Mouse (Mus musculus): ENCODE results near the gene Hba-a2. TPM values are rescaled to one million over a fixed set of nuclear protein-coding genes. Genes with fewer than 3 reads are reported as not detected.
A peak's percentile ranks its signal among the peaks of the same experiment; 100 is the strongest.
"Not testable (repeated sequence)": the region's sequence is repeated elsewhere in the genome, so short reads cannot be mapped to it uniquely, and the experiment has no call there.

The Hba-a2 gene
- total RNA-seq, 2 experiments from 2014 or later: 80,494 to 123,026 TPM

DNA sequence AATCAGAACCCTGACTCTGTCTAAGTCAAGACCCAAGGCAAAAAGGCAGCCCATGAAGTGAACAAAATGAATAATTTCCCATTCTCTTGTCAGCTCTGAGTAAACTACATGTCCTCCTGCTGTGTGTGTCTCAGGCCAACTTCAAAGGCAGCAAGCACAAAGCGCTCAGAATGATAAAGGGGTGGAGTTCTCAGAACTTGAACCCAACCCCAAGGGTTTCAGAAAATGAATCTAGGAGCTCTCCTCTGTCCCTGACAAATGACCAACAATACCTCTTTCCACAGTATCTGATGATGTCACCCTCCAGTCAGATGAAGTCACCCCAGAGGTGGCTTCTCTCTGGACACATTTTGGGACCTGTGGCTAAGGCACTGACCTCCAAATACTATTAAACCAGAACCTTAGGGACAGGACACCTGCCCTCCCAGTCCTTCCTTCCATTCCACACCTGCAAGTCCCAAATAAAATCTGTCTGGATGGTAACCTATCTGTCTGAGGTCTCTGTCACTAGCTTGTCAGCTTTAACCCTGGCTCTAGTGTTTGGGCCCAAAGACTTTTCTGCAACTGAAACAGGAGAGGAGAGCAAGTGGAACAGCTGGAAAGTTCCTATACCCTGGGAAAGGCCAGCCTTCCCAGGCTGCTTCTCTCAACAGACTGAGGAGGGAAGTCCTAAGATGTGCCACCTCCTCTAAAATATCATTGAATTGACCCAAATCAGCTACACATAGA, 14.7 kb upstream of the Hba-a2 start:
- ATAC-seq (replicated peaks; ENCODE audit: low FRiP score, poor library complexity, severe bottlenecking): no peak

DNA sequence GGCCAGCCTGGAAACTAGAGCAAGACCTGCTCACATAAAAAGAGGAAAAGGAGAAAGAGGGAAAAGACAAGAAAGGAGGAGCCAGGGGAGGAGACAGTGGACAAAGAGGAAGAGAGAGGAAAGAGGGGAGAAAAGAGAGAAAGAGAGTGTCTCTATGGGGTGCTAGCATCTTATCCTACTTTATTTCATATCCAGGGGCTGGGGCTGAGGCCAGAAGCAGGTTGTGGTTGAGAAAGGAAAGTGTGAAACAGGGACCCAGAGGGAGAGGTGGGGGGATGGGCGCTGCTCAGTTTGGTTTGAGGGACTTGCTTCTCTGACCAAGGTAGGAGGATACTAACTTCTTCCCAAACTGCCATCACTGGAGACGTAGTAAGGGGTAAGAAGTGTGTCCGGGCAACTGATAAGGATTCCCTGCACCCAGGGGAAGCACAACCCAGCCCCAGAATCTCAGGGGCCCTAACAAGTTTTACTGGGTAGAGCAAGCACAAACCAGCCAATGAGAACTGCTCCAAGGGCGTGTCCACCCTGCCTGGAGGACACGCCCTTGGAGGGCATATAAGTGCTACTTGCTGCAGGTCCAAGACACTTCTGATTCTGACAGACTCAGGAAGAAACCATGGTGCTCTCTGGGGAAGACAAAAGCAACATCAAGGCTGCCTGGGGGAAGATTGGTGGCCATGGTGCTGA, 13.1 kb upstream of the Hba-a2 start, which contains the start of gene Hba-a1:
Hba-a1 (plus strand) TSS at position 421 of the 687 bp plus-strand sequence.
- peak; percentile 55 for ATAC-seq (replicated peaks; ENCODE audit: low FRiP score, poor library complexity, severe bottlenecking)

DNA sequence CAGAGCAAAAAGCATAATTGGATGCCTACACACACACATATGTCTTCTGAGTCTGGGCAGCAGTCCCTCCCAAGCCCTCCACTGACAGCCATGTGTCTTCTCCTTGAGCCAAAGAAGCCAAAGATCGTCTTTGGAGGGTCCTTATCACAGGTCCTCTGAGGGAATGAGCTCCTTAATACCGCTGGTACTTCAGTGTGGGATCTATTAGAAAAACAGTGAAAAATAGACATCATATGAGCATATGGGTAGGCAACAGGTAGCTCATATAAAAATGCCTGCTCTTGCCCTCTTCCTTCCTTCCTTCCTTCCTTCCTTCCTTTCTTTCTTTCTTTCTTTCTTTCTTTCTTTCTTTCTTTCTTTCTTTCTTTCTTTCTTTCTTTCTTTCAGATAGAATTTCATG, 11.7 kb upstream of the Hba-a2 start:
- peak; percentile 20 for ATAC-seq (replicated peaks; ENCODE audit: low FRiP score, poor library complexity, severe bottlenecking)

DNA sequence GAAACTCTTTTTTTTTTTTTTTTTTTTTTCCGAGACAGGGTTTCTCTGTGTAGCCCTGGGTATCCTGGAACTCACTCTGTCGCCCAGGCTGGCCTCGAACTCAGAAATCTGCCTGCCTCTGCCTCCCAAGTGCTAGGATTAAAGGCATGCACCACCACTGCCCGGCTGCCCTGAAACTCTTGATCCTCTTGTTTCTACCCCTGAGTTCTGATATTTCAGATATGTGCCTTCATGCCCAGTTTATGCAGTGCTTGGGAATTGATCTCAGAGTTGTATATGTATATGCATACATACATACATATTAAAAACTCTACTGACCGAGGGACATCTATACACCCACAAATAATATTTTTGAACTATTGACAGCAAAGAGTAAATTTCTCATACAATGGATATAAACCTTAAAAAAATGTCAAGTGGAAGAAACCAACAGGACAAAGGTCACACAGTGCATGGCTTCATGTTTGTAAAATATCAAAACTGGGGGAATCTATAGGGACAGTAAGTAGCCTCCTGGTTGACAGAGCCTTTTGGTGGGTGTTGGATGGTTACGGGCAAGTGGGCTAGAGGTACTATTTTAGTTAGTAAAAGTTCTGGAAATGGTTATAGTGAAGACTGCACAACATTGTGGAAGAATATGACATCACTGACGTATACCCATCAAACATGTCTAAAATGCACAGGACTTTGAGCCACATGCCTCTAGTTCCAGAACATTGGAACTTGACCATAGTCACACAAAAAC, 11.1 kb upstream of the Hba-a2 start:
- ATAC-seq (replicated peaks; ENCODE audit: low FRiP score, poor library complexity, severe bottlenecking): peak; percentile 31

DNA sequence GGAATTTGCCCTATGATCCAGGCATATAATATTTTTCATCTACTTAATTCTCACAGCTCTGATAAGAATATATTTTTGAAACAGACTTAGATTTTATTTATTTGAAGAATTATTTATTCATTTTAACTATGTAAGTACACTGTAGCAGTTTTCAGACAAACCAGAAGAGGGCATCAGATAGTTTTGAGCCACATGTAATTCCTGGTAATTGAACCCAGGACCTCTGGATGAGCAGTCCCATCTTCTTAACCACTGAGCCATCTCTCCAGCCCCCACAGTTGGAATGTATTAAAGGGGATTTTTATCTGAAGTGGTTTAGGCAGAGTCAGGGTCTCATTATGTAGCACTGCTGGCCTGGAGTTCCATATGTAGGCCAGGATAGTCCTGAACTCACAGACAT, 10.4 kb upstream of the Hba-a2 start:
- not testable (repeated sequence) for ATAC-seq (replicated peaks; ENCODE audit: low FRiP score, poor library complexity, severe bottlenecking)

DNA sequence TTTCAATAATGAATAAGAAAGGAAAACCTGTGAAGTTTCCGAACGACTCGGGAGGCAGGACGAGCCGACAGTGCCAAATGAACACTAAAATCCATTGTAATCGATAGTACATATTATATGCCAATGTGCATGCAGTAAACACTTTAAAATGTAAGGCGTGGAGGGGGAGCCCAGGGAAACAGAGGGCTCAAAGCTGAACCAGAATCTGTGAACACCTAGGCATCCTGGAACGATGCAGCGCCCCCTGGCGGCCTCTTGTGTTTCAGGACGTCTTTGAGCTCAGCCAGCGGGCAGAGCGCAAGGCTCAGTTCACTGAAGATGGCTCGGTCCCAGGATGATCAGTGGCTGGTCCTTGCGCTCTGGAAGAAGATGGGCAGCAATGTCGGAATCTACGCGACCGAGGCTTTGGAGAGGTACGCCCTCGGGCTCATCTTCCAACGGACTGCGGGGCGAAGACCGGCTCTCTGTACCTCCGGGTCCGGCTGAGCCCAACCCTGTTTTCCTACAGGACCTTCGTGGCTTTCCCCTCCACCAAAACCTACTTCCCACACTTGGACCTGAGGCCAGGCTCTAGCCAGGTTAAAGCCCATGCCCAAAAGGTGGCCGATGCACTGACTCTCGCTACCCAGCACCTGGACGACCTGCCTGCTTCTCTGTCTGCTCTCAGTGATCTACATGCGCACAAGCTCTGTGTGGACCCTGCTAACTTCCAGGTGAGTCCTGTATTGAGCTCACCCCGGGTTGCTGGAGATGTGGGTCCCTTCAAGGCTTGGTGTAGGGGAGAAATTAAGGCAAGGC, 9.4 kb upstream of the Hba-a2 start, which contains the start of gene Hbq1b:
Hbq1b (plus strand) TSS at position 271 of the 798 bp plus-strand sequence.
- ATAC-seq (replicated peaks; ENCODE audit: low FRiP score, poor library complexity, severe bottlenecking): peak; percentile 23

DNA sequence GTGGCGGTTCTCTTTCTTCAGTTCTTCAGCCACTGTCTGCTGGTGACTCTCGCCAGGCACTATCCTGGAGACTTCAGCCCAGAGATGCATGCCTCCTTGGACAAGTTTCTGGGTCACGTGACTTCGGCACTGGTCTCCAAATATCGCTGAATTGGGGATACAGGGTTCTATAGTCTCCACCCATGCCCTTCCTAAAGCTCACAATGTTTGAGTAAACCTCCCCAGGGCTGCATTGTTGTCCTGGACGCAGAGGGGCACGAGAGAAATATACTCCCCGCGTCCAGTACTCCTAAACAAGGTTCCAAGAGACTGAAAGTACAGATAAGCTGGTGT, 8.8 kb upstream of the Hba-a2 start:
- ATAC-seq (replicated peaks; ENCODE audit: low FRiP score, poor library complexity, severe bottlenecking): no peak

DNA sequence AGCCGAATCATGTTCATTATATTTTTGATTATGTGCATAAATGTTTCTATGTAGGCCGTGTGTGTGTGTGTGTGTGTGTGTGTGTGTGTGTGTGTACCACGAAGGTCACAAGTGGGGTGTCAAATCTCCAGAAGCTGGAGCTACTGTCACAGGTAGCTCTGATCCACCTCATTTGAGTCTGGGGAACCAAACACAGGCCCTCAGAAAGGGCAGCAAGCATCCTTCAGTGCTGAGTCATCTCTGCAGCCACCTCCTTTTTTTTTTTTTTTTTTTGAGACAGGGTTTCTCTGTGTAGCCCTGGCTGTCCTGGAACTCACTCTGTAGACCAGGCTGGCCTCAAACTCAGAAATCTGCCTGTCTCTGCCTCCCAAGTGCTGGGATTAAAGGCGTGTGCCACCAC, 3.5 kb upstream of the Hba-a2 start:
- not testable (repeated sequence) for ATAC-seq (replicated peaks; ENCODE audit: low FRiP score, poor library complexity, severe bottlenecking)

DNA sequence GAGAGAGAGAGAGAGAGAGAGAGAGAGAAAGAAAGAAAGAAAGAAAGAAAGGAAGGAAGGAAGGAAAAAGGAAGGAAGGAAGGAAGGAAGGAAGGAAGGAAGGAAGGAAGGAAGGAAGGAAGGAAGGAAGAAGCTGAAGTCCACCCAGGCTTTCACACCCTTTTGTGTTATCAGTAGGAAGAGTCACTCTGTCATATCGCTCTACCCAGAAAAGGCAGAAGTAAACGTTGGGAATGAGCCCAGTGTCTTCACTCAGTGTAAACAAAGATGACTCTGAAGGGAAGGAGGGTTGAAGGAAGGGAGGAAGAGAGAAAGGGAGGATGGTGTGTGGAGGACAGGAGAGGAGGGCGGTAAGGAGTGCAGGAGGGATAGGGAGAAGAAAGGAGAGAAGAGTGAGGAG, 2.8 kb upstream of the Hba-a2 start:
- ATAC-seq (replicated peaks; ENCODE audit: low FRiP score, poor library complexity, severe bottlenecking): peak; percentile 33

DNA sequence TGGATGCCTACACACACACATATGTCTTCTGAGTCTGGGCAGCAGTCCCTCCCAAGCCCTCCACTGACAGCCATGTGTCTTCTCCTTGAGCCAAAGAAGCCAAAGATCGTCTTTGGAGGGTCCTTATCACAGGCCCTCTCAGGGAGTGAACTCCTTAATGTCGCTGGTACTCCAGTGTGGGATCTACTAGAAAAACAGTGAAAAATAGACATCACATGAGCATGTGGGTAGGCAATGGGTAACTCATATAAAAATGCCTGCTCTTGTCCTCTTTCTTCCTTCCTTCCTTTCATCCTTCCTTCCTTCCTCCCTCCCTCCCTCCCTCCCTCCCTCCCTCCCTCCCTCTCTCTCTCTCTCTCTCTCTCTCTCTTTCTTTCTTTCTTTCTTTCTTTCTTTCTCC, 1.1 kb downstream of the Hba-a2 start:
- ATAC-seq (replicated peaks; ENCODE audit: low FRiP score, poor library complexity, severe bottlenecking): peak; percentile 13

DNA sequence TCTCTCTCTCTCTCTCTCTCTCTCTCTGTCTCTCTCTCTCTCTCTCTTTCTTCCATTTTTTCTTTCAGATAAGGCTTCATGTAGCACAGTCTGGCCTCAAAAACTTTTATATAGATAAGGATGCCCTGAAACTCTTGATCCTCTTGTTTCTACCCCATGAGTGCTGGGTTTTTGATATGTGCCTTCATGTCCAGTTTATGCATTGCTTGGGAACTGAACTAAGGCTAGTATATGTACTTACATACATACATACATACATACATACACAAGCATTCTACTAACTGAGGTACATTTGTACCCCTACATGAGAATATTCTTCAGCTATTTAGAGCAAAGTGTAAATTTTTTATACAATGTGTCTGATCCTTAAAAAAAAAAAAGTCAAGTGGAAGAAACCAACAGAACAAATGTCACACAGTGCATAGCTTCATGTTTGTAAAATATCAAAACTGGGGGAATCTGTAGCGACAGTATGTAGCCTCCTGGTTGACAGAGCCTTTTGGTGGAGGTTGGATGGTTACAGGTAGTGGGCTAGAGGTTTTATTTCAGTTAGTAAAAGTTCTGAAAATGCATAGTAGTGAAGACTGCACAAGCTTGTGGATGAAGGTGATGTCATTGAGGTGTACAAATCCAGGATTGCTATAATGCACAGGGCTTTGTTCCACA, 1.7 kb downstream of the Hba-a2 start:
- ATAC-seq (replicated peaks; ENCODE audit: low FRiP score, poor library complexity, severe bottlenecking): peak; percentile 11

DNA sequence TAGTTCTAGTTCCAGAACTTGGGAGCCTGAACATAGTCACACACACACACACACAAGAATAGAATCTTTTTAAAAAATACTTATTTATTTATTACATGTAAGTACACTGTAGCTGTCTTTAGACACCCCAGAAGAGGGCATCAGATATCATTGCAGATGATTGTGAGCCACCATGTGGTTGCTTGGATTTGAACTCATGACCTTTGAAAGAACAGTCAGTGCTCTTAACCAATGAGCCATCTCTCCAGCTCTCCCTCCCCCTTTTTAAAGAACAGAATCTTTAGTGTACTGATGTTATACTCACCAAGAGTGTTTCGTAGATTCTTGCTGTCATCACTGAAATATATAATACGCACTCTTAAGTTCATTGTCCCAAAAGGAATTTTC, 2.2 kb downstream of the Hba-a2 start:
- no peak for ATAC-seq (replicated peaks; ENCODE audit: low FRiP score, poor library complexity, severe bottlenecking)

DNA sequence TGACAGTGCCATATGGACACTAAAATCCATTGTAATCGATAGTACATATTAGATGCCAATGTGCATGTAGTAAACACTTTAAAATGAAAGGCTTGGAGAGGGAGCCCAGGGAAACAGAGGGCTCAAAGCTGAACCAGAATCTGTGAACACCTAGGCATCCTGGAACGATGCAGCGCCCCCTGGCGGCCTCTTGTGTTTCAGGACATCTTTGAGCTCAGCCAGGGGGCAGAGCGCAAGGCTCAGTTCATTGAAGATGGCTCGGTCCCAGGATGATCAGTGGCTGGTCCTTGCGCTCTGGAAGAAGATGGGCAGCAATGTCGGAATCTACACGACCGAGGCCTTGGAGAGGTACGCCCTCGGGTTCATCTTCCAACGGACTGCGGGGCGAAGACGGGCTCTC, 3.6 kb downstream of the Hba-a2 start, which contains the start of gene Hbq1a:
Hbq1a (plus strand) TSS at position 205 of the 400 bp plus-strand sequence.
- peak; percentile 26 for ATAC-seq (replicated peaks; ENCODE audit: low FRiP score, poor library complexity, severe bottlenecking)

DNA sequence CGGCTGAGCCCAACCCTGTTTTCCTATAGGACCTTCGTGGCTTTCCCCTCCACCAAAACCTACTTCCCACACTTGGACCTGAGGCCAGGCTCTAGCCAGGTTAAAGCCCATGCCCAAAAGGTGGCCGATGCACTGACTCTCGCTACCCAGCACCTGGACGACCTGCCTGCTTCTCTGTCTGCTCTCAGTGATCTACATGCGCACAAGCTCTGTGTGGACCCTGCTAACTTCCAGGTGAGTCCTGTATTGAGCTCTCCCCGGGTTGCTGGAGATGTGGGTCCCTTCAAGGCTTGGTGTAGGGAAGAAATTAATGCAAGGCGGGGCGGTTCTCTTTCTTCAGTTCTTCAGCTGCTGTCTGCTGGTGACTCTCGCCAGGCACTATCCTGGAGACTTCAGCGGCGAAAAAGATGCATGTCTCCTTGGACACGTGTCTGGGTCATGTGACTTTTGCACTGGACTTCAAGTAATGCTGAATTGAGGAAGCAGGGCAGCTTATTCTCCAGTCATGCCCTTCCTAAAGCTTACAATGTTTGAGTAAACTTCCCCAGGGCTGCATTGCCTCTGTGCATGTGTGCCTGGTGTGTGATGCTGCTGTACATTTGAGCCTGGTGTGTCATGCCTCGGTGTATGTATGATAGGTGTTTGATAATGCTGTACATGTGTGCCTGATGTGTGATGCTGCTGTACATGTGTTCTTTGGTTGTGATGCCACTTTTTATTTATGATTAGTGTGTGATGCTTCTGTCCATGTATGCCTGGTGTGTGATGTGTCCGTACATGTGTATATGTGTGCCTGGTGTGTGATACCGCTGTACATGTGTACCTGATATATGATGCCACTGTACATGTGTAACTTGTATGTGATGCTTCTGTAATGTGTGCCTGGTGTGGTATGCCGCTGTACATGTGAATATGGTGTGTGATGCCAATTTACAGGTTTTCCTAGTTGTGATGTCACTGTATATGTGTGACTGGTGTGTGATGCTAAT, 4.3 kb downstream of the Hba-a2 start:
- ATAC-seq (replicated peaks; ENCODE audit: low FRiP score, poor library complexity, severe bottlenecking): no peak

DNA sequence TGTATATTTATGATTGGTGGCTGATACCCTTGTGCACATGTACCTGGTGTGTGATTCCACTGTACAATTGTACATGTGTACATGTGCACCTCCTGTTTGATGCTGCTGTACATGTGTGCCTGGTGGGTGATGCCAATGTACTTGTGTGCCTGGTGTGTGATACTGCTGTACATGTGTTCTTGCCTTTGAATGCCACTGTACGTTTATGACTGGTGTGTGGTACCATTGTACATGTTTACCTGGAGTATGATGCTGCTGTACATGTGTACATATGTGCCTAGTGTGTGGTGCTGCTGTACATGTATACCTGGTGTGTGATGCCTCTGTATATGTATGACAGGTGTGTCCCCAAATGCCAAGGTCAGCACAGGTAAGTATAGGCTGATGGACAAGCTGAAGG, 5.2 kb downstream of the Hba-a2 start:
- ATAC-seq (replicated peaks; ENCODE audit: low FRiP score, poor library complexity, severe bottlenecking): no peak

DNA sequence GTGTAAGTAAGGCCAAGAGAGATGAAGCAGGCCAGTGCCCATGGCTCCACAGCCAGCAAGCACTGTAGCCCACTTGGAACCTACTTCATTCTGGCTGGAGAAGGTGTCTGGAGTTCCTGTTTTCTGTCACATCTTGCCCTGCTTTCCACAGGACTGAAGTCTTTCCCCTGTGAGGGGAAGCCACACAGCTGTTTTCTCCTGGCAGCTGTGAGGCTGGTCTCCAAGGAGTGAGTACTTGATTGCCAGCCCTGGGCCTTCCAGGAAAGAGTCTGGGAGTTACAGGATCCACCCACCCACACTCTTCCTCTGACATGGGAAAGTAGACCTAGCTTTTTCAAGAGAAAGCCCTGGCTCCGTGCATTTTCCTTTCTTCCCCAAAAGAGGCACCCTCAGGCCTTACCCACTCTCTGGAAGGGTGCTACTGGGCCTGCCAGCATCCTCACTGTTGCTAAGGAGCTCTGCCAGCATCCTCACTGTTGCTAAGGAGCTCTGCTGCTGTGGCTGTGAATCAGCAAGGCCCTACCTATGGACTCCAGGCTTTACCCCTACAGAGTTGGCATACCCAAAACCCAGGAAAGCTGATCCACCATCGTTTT, 6.6 kb downstream of the Hba-a2 start:
- no peak for ATAC-seq (replicated peaks; ENCODE audit: low FRiP score, poor library complexity, severe bottlenecking)

DNA sequence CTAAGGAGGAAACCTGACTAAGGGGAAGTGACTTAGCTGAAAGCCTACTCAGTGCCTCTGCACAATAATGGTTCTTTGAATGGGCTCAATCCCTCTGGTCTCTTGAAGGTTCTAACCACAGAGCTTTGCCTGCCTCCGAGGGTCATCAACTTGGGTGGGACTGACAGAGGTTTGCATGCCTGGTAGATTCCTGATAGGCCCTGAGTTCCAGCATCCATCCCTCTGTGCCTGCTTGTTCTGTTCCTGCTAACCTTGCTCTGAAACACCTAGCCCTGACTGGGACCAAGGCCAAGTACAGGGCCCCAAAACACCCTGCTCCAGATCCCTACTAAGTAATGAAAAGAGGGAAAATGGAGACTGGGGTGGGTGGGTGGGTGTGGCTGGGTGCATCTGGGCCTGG, 7.2 kb downstream of the Hba-a2 start:
- no peak for ATAC-seq (replicated peaks; ENCODE audit: low FRiP score, poor library complexity, severe bottlenecking)

DNA sequence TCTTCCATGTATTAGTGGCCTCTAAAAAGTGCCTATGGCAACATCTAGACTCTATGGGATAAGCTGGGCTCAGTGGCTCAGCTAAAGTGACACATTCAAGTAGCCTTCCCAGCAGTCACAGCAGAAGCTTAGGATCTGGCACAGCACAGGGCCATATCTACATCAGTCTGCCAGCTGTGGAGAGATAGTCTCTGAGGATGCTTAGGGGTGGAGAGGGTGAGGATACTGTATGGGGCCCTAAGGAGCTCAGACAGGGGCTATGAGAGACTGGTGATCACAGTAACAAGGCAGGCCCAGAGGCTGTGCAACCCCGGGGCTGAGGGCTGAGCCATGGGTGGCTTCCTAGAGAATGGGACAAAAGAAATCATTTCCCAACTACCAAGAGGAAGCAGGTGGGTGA, 10.7 kb downstream of the Hba-a2 start:
- ATAC-seq (replicated peaks; ENCODE audit: low FRiP score, poor library complexity, severe bottlenecking): no peak
